Mouse (Mus musculus) heart, adult 9 months (tissue): ENCODE results near the gene Psd4.

Experiments used
- DNase-seq, 2 experiments: peaks; one replicate each; pipeline ENCODE4 v3.0.0; 2022; ENCODE audit warnings: low spot score in 2 of 2

The Psd4 gene

DNA sequence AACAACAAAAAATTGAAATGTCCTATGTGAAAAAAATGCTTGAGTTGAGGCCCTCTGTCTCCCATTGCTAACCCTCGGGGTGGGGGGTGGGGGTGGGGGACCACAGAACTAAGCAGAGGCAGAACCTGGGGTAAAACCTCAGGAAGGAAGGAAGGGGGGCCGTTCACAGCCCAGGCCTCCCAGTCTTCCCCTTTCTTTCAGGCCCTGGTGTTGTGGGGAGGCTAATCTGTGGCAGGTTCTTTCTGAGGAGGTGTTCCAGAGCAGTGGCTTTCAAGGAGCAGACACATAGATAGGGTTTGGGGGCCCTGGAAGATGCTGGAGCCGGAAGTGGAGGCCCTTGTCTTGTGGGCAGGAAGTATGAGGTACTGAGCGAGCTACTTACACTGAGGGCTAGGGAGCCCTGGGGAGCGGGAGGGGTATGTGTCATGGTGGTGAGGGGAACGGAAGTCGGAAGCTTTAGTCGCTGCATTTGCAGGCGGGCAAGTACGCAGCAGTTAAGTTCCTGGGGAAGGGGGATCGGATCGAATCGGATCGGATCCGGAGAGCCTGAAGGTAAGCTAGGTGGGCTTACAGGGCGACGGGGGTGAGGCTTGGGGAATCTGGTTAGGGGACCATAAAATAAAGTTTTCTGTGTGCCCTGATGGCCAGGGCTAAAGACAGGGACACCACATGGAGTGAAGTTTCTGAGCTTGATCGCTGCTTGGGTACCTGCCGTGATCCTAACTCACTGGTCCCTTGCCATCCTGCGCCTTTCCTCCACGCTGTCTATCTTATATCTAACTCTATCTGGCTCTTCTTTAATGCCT, 19.0 kb downstream of the Psd4 start:
- peak in 1 of 2 experiments; percentile 15 for DNase-seq

DNA sequence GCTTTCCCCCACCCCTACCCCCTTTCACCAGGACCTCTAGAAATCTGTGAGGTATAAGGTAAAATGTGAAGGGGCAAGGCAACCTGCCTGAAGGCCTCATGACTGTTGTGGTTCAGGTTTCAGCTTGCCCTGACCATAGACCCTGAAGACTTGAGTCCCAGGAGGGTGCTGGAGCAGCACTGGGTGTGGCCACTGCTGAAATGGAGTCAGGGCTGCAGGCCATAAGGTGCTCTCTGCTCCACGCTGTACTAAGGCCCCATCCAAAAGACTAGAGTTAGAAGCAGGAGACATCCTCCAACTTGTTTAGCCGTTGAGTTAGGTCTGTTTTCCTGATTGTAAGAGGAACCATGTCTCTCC, 19.6 kb downstream of the Psd4 start:
- no peak for DNase-seq

DNA sequence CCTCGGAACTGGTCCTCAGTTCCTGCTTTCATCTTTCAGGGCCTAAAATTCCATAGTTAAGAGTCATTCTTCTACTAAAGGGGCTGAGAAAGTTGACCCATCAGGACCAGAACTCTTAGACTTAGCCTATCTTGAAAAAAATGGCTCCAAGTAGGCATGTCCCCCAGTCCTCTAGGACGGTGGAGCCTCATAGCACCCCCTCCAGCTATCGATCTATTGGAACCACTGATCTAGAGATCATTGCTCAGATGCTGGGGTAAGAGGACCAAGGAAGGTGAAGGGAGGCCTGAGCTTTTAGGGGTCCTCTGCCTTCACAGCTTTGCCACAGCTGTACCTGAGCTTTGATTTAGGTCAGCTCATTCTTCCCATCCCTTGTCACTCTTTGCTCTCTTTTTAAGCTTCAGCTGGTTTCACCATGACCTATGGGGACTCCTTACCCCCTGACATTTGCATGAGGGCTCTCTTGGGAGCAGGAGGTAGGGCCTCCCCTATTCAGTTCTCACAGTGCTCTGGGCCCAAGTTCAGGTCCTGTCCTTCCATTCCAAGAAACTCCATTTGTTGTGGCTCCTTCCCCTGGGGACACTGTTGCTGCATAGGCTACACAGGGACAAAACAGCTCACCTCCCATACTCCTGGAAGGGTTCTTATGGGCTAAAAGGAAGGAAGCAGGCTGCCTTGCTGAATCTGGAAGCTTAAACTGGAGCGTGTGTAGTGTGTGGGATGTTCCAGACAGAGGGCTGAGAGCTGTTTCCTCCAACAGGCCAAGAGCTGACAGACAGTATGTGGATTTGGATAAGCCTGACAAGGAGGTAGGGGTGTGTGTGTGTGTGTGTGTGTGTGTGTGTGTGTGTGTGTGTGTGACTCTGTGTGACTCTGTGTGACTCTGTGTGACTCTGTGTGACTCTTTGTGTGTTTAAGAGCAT, 20.2 kb downstream of the Psd4 start:
- DNase-seq: no peak

DNA sequence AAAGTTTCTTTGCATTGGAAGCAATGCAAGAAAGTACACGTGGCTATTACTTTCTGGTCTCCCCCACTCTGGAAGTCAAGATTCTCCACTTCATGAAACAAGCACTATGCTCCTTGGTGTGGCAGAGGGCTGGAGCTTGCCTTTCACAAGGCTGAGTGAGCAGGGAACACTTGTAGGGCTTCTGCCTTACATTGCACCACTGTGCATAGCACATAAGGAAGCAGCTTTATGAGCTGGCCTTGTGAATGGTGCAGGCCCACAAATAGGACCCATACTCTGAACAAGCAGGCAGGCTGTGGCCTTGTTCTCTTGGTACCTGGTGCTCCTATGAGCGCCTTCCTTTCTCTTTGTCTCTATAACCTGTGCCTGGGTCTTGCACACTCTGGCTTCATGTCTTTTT, 25.9 kb downstream of the Psd4 start:
- DNase-seq: no peak

DNA sequence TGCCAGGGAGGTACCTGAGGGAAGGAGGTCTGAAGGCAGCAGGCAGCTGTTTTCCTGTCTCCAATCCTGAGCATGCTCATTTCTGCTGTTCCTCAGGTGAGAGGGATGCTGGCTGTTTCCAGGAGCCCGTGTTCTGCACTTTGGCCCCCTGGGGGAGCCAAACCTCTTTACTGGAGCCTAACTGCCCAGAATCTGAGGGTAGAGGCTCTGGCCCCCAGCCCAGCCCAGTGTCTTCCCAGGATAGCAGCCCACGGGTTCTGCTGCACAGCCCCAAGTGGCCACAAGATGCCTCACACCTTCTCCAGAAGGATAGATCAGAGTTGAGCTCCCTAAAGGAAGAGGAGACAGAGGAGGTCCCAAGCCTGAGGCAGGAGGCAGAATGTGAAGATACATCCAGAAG, 29.7 kb downstream of the Psd4 start:
- DNase-seq: no peak

DNA sequence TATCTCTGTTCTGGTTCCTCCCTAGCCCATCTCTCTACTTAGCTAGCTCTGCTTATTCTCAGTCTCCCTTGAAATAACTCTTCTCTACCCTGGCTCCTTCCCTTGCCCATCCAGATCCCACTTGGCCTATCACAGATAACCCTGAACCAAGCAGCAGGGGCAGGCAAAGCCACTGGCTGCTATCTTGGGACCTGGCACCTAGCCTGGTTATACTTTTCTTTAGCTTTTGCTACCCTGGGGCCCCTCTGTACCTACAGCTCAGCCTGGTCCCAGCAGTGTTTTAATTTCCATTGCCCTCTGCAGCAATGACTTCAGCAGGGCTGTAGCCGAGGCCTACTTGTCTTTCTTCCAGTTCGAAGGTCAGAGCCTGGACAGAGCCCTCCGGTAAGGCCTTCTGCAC, 33.3 kb downstream of the Psd4 start:
- DNase-seq: no peak

DNA sequence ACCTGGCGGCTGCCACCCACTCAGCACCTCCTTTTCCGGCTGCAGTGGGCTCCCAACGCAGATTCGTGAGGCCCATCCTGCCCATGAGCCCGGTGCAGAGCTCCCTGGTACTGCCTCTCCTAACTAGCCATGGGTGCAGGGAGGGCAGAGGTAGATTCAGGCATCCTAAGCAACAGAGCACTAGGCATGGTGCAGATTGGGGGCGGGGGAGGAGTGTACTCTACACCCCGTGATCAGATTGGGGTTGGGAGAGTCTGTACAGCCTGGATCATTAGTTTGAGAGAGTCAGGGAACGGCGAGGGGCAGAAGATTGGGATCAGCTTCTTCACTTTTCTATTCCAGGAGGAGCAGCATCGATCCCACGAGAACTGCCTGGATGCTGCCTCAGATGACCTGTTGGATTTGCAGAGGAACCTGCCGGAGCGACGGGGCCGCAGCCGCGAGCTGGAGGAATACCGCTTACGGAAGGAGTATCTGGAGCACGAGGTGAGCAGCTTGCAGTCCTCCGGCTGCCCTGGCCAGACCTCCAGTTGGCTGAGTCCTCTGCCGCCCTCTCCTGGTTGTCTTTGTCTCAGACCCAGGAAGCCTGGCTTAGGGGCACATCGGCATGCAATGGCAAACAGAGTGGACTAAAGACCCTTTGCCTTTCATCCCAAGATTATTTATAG, 38.1 kb downstream of the Psd4 start:
- DNase-seq: peak; percentile 34 to 40

DNA sequence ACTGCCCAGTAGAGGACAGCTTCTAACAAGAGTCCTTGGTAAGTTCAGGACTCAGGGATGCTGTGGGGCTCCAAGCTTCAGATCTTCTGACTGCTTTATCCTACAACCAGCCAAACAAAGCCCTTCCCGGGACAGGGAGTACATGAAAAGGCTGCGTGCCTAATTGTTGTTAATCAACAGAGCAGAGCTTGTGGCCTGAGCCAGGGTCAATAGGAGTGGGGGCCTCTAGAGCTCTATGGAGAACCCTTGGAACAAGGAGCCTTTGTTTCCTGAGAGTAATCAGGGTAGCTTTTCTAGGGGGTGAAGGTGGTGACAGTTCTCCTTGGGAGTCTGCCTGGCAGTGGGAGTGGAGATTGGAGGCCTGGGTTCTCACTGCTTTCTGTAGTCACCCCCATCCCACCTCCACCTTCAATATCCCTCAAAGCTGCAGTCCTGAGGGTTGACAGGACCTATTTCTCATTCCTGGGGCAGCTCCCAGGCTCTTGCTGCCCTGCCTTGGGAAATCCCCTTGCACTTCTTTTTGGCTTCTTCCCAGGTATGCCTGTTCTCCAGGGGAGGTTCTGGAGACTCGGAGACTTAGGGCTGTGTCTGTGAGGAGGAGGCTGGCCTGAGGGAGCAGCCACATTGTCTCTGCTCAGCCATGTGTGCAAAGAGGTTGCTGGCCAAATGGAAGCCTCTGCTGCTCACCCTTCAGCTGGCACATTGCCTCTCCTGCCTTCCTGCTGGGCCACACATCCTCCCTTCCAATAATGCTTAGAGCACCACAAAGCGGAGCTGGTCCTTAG, 40.5 kb downstream of the Psd4 start:
- DNase-seq: no peak

DNA sequence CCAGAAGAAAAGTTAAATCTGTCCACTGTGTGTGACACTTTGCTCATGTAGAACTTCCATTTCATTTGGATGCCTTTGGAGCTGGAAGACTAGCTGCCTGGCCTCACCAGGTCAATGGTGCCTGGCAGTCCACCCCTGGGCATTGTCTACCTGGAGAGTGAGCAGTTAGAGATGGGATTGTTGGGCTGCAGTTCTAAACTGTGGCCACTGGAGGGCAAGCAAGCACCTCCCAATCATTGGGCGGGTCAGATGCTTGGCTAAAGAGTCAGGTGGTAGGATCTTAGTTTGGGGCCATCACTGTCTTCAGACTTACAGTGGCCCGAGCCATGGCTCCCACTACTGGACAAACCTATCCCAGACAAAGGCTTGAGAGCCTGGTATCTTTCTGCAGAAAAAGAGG, 41.8 kb downstream of the Psd4 start:
- peak; percentile 41 to 52 for DNase-seq

DNA sequence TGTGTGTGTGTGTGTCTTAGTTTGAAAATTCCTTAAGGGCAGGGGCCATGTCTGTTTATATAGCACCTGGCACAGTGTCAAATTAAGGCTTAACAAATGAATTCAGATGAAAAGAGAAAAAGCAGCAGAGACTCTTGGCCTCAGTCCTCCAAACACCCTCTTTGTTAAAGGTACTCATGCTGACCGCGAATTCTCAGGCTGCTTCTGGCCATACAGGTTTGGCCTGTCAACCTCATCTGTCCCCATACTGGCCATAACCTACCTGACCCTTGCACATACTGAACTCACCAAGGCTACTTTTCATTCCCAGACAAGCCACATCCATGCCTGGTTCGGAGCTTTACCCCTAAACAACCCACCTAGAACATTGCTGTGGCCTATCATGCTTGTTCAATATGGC, 45.8 kb downstream of the Psd4 start:
- no peak for DNase-seq

DNA sequence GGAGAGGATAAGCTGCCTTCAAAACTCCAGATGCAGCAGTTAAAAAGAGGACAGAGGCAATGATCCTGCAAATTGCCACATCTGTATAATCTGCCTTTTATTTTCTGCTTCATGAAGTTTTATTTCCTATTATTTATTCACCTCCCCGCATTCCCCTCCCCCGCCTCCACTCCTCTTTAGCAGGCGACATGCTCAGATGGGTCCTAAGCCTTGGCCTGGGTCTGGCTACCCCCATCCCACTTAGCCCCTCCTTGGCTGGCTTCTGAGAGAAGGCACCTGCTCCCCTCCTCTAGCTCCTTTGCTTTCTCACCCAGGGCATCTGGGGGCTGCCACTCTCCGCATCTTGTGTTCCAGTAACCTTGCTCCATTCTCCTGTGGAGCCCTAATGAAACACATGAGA, 46.3 kb downstream of the Psd4 start:
- no peak for DNase-seq

DNA sequence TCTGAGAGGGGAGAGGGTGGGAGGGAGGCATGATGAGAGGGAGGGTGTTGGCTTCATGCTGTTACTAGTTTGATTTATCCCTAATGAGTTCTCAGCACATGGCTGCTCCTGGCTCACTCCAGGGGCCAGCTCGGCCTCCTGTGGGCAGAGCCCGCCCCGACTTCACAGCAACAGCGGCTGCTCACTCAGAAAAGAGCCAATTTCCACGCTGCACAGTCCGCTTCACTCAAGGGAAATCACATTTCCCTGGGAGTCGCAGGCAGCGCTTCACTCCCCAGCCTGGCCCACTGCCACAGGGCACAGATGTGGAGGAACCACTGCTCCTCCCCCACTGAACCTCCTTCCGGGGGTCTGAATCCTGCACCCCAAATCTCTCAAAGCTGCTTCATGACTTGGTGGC, 49.3 kb downstream of the Psd4 start:
- DNase-seq: no peak

DNA sequence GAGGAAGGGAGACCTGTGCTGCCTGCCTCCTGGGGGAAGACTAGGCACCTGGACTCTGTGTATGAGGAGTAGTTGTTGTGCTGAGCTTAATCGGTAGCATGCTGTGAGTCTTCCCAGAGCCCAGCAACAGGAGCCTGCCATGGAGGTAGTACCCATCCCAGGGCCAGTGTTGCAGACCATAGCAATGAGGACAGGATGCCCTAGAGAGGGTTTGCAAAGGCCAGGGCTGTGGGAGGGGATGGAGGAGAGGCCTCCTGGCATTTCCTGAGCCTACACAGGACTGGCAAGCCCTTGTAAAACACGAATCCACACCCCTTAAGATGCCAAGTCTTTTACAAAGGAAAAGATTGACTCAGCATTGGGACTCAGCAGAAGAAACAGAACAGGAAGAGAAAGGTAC, 49.7 kb downstream of the Psd4 start:
- no peak for DNase-seq

DNA sequence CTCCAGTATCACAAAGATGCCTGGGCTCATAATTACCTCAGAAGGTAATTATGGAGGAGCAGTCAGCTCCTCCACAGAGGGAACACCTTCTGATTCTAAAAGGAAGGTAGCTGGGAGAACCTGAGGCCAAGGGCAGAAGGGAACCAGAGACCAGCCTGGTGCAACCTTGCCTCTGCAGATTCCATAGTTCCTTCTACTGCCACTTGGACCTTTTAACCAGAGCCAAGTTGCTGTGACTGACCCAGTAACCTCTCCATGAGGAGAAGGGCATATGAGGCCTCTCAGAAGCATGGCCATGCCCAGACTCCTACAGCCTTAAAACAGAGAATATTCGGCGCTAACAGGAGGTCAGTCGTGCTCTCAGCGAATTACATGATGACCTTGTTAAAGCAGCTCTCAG, 50.2 kb downstream of the Psd4 start:
- no peak for DNase-seq

DNA sequence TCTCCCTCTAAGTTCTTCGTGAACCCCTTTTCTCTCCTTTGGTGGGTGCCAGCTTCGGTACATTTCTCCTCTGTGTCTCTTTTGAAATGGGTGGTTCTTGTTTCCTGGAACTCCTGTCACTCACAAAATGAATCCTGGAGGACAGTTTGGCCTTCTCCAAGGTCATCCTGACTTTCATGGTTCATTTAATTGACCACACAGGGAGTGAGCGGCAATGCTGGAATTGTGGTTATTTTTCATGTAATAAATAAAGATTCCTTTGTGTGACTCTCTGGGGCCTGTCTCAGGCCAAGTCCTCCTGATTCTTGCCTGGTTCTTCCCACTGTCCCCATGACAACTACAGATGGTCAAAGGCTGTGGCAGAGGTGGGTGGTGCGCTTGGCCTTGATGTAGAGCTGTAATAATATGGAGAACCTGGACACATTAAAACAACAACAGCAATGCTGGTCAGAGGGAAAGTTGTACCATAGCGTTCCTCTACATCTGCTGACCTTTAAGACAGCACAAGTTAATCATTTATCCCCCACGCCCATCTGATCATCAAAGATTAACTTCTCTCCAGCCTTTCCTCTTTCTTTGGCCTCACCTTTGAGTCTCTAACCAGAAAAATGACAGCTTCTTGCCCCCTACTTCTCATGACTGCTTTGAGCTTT, 54.0 kb downstream of the Psd4 start:
- no peak for DNase-seq

DNA sequence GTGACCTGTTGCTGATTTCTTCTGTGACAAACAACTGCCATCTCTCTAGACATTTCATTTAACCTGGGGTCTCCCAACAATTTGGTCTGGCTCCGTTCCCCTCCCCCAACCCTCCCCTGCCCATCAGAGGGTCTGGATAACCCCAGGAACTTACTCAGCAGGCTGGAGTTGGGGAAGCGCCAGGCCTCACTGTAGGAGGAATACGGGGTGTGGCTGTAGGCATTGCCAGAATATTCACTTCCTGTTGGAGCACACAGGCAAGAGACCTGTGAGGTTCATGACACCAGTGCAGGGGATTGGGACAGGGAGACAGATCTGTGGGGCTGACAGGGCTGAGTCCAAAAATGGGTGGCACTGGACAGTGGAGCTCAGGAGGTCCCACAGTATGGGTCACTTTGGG, 55.4 kb downstream of the Psd4 start:
- no peak for DNase-seq

DNA sequence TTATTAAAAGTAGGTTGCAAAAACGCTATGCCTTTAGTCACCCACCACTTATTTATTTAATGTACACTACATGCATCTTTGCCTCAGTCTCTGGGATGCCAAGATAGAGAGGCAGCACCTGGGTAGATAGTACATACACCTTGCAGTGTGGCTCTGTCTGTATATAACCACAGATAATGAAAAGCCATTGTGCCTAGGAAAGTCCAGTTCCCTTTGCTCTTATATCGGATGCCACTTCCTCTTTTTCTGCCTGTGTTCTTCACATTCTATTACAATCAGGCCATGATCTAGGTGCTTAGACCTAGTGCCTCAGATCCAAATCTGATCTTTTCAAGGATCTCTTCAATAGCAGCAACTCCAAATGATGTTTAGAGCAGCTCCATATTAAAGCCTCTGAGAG, 58.2 kb downstream of the Psd4 start:
- DNase-seq: no peak

DNA sequence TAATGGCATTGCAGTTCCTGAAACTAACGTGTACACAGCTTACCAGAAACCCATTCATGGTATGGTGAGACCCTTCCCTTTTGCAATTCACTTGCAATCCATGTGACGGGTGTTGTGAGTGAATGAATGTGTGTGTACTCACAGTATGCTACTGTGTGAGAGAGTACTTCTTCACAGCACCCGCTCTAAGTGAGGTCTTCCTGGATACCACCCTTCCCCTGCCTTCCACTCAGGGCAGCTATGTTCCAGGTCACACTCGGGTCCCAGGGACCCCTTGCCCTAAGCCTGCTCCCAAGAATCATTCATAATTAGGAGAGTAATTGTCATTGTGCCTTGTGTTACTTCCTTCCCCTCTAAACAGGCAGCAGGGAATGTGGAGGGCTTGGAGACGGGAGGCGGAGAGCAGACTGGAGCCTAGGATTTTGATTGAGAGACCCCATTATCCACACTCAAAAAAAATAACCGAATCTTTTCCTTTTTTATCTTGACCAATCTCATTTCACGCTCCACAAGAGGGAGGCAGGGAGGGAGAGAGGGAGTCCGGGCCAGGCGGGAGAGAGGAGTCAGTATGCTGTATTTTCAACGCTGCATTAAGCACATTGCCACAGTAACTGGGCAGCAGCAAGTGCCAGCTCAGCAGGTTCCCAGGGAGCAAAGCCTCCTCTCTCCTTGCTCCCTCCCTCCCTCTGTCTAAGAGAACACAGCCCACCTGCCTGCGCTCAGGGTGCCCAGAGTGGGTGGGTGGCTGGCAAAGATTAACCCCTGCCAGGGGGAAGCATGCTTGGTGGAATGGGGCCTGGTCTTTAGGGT, 60.7 kb downstream of the Psd4 start:
- DNase-seq: no peak

DNA sequence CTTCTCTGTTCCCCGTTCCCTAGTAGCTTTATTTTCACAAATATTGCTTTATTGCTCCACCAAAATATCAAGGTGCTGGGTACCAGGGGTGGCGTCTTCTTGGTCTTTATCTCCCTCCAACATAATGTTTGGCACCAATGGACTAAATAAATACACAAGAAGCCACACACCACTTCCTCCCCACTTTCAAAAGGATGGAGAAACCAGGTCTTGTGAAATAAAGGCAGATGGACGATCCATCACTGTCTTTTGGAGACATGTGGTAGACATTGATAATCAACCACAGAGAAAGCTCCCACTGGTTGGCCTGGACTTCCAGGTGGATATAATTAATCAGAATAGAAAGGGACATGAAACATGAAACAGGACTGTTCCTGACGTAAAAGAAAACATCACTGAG, 62.4 kb downstream of the Psd4 start:
- no peak for DNase-seq

DNA sequence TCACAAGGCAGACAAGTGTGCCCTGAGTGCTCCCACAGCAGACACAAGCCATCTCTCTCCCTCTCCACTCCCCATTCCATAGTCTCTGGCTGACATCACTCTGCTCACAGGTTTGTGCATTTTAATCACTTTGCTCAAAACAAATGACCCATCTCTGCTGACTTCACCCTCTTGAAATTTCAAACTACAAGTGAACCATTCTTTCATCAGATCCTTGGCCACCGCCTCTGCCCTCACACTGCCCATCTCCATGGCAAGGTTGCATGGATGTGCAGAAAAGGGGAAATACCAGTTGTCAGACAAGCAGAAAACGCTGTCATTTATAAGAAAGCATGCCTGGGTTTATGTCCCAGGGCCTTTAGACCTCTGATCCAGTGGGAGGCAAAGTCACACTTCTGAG, 67.3 kb downstream of the Psd4 start:
- DNase-seq: no peak
